Mouse (Mus musculus): ENCODE results near the gene Wdr72.

- TF ChIP-seq CTCF (IDR thresholded peaks at IDR 0.05; ENCODE audit: control insufficient read depth, insufficient read depth, insufficient read length) (no peak), MYOG (IDR thresholded peaks at IDR 0.05; ENCODE audit: control insufficient read depth, extremely low read depth, insufficient read length) (no peak), MAX (IDR thresholded peaks at IDR 0.05) (no peak)
These were observed 76.7 kb downstream of the Wdr72 start for GRCm38 (mm10) chr9:74186748-74187400.

Data from C2C12 (cell line).